Mouse (Mus musculus): ENCODE data around the gene Plbd2.
A peak's percentile ranks its signal among the peaks of the same experiment; 100 is the strongest.
"Not testable (repeated sequence)": the region's sequence is repeated elsewhere in the genome, so short reads cannot be mapped to it uniquely, and the experiment has no call there.

The Plbd2 gene

GRCm38 (mm10) chr5:120516221-120516984, 13.0 kb upstream of the Plbd2 start:
- DNase-seq (ENCODE audit: low read depth, low spot score), result no peak
- H3K36me3 ChIP-seq (ENCODE audit: control insufficient read depth, insufficient read depth, low read length, poor library complexity, severe bottlenecking), result no peaks in the 10 kb centered on the region
- no peaks in the 10 kb centered on the region for H3K27me3 ChIP-seq (ENCODE audit: control insufficient read depth, insufficient read depth, low read length, poor library complexity, severe bottlenecking)

- DNase-seq (ENCODE audit: low read depth, low spot score), result no peak
- Histone ChIP-seq H3K27me3 (ENCODE audit: control insufficient read depth, insufficient read depth, low read length, poor library complexity, severe bottlenecking) (no peaks in the 10 kb centered on the region), H3K36me3 (ENCODE audit: control insufficient read depth, insufficient read depth, low read length, poor library complexity, severe bottlenecking) (no peaks in the 10 kb centered on the region)
Observed at GRCm38 (mm10) chr5:120515451-120515850, 12.0 kb upstream of the Plbd2 start.

GRCm38 (mm10) chr5:120514754-120515153, 11.3 kb upstream of the Plbd2 start:
- H3K36me3 ChIP-seq (ENCODE audit: control insufficient read depth, insufficient read depth, low read length, poor library complexity, severe bottlenecking), result no peaks in the 10 kb centered on the region
- H3K27me3 ChIP-seq (ENCODE audit: control insufficient read depth, insufficient read depth, low read length, poor library complexity, severe bottlenecking), result no peaks in the 10 kb centered on the region
- DNase-seq (ENCODE audit: low read depth, low spot score), result no peak

GRCm38 (mm10) chr5:120514031-120514677, 10.7 kb upstream of the Plbd2 start:
- no peaks in the 10 kb centered on the region for H3K36me3 ChIP-seq (ENCODE audit: control insufficient read depth, insufficient read depth, low read length, poor library complexity, severe bottlenecking)
- H3K27me3 ChIP-seq (ENCODE audit: control insufficient read depth, insufficient read depth, low read length, poor library complexity, severe bottlenecking), result no peaks in the 10 kb centered on the region
- DNase-seq (ENCODE audit: low read depth, low spot score), result no peak

GRCm38 (mm10) chr5:120512911-120513555, 9.6 kb upstream of the Plbd2 start:
- Histone ChIP-seq H3K36me3 (ENCODE audit: control insufficient read depth, insufficient read depth, low read length, poor library complexity, severe bottlenecking) (no peaks in the 10 kb centered on the region), H3K27me3 (ENCODE audit: control insufficient read depth, insufficient read depth, low read length, poor library complexity, severe bottlenecking) (no peaks in the 10 kb centered on the region)
- no peak for DNase-seq (ENCODE audit: low read depth, low spot score)

- DNase-seq (ENCODE audit: low read depth, low spot score), result no peak
- Histone ChIP-seq H3K36me3 (ENCODE audit: control insufficient read depth, insufficient read depth, low read length, poor library complexity, severe bottlenecking) (no peaks in the 10 kb centered on the region), H3K27me3 (ENCODE audit: control insufficient read depth, insufficient read depth, low read length, poor library complexity, severe bottlenecking) (no peaks in the 10 kb centered on the region)
Observed at GRCm38 (mm10) chr5:120511643-120512220, 8.3 kb upstream of the Plbd2 start.

GRCm38 (mm10) chr5:120510982-120511642, 7.7 kb upstream of the Plbd2 start, which contains the start of gene Slc8b1:
Gene Slc8b1, plus strand, starts transcription at chr5:120511168.
- Histone ChIP-seq H3K27me3 (ENCODE audit: control insufficient read depth, insufficient read depth, low read length, poor library complexity, severe bottlenecking) (no peaks in the 10 kb centered on the region), H3K36me3 (ENCODE audit: control insufficient read depth, insufficient read depth, low read length, poor library complexity, severe bottlenecking) (no peaks in the 10 kb centered on the region)
- peak; percentile 96 for DNase-seq (ENCODE audit: low read depth, low spot score)

- Histone ChIP-seq H3K27me3 (ENCODE audit: control insufficient read depth, insufficient read depth, low read length, poor library complexity, severe bottlenecking) (no peaks in the 10 kb centered on the region), H3K36me3 (ENCODE audit: control insufficient read depth, insufficient read depth, low read length, poor library complexity, severe bottlenecking) (no peaks in the 10 kb centered on the region)
- no peak for DNase-seq (ENCODE audit: low read depth, low spot score)
Observed at GRCm38 (mm10) chr5:120507311-120507710, 3.9 kb upstream of the Plbd2 start.

- no peaks in the 10 kb centered on the region for H3K36me3 ChIP-seq (ENCODE audit: control insufficient read depth, insufficient read depth, low read length, poor library complexity, severe bottlenecking)
- no peaks in the 10 kb centered on the region for H3K27me3 ChIP-seq (ENCODE audit: control insufficient read depth, insufficient read depth, low read length, poor library complexity, severe bottlenecking)
- no peak for DNase-seq (ENCODE audit: low read depth, low spot score)
Observed at GRCm38 (mm10) chr5:120506490-120506889, 3.1 kb upstream of the Plbd2 start.

- no peaks in the 10 kb centered on the region for H3K36me3 ChIP-seq (ENCODE audit: control insufficient read depth, insufficient read depth, low read length, poor library complexity, severe bottlenecking)
- H3K27me3 ChIP-seq (ENCODE audit: control insufficient read depth, insufficient read depth, low read length, poor library complexity, severe bottlenecking), result no peaks in the 10 kb centered on the region
- no peak for DNase-seq (ENCODE audit: low read depth, low spot score)
Observed at GRCm38 (mm10) chr5:120505781-120506180, 2.4 kb upstream of the Plbd2 start.

- no peaks in the 10 kb centered on the region for H3K36me3 ChIP-seq (ENCODE audit: control insufficient read depth, insufficient read depth, low read length, poor library complexity, severe bottlenecking)
- DNase-seq (ENCODE audit: low read depth, low spot score), result peak; percentile 70
- H3K27me3 ChIP-seq (ENCODE audit: control insufficient read depth, insufficient read depth, low read length, poor library complexity, severe bottlenecking), result no peaks in the 10 kb centered on the region
Observed at GRCm38 (mm10) chr5:120505368-120505767, 1.9 kb upstream of the Plbd2 start.

- Histone ChIP-seq H3K27me3 (ENCODE audit: control insufficient read depth, insufficient read depth, low read length, poor library complexity, severe bottlenecking) (no peaks in the 10 kb centered on the region), H3K36me3 (ENCODE audit: control insufficient read depth, insufficient read depth, low read length, poor library complexity, severe bottlenecking) (no peaks in the 10 kb centered on the region)
- no peak for DNase-seq (ENCODE audit: low read depth, low spot score)
Observed at GRCm38 (mm10) chr5:120502675-120503143, 716 bp downstream of the Plbd2 start.

GRCm38 (mm10) chr5:120502147-120502621, 1.2 kb downstream of the Plbd2 start:
- Histone ChIP-seq H3K27me3 (ENCODE audit: control insufficient read depth, insufficient read depth, low read length, poor library complexity, severe bottlenecking) (no peaks in the 10 kb centered on the region), H3K36me3 (ENCODE audit: control insufficient read depth, insufficient read depth, low read length, poor library complexity, severe bottlenecking) (no peaks in the 10 kb centered on the region)
- DNase-seq (ENCODE audit: low read depth, low spot score), result no peak

GRCm38 (mm10) chr5:120500609-120501008, 2.8 kb downstream of the Plbd2 start:
- not testable (repeated sequence) for H3K27me3 ChIP-seq (ENCODE audit: control insufficient read depth, insufficient read depth, low read length, poor library complexity, severe bottlenecking); H3K36me3 ChIP-seq (ENCODE audit: control insufficient read depth, insufficient read depth, low read length, poor library complexity, severe bottlenecking)
- peak; percentile 22 for DNase-seq (ENCODE audit: low read depth, low spot score)

All from splenic B cell, adult 2 months (primary cell).